Mouse (Mus musculus): ENCODE data around the gene Abca8b. TPM values are rescaled to one million over a fixed set of nuclear protein-coding genes. Genes with fewer than 3 reads are reported as not detected.

The Abca8b gene
- polyA plus RNA-seq, 2 experiments, result 4.7 TPM

DNA sequence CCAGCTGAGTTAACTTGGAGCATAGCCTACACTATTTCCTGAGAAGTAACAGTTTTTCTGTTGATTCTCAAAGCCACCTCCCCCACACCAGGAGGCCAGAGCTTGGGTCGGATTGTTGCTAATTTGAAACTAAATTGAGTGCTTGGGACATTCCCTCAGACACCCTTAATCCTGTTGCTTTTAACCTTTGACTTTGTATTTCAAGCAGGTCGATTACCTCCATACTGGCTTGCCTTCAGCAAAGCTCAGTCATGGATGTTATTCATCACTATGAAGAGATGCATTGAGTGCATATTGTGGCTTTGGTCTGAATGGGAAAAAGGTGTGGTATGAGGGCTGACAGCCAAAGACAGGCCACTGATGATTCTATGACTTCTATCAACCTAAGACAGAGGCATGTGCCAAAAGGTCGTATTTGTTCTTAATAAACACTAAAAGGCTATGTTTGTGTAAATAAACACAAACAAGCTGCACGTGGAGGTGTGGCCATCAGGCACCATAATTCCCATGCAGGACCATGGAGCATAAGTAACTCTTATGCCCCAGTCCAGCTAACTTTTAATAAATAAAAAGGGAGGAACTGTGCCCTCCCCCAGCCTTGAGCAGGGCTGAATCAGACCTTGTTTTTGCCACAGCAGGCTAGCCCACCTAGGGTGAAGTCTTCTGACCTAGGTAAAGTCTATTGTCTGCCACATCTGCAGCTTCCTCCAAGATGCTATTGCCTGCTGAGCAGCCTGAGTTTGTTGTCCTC, 95.0 kb downstream of the Abca8b start:
- TF ChIP-seq CTCF (IDR thresholded peaks at IDR 0.05; ENCODE audit: low read depth) (no peak), EP300 (IDR thresholded peaks at IDR 0.05; ENCODE audit: low read depth) (no peak)
- ATAC-seq (ENCODE audit: insufficient read depth) (no peak), DNase-seq (ENCODE audit: low read depth in 3 of 3, low spot score in 3 of 3) (no peak)
- Histone ChIP-seq H3K27ac (no peak overlapping the region), H3K4me2 (ENCODE audit: low read depth) (no peak overlapping the region), H3K4me3 (ENCODE audit: insufficient read depth in 1 of 2, low read depth in 2 of 2, low read length in 2 of 2) (no peak overlapping the region), H3K4me1 (replicated peaks; ENCODE audit: control insufficient read depth in 2 of 2, insufficient read depth in 2 of 2, low read length in 1 of 2) (no peaks in the 10 kb centered on the region), H3K27me3 (ENCODE audit: control insufficient read depth, insufficient read depth, low read length) (no peaks in the 10 kb centered on the region), H3K9ac (replicated peaks) (no peak overlapping the region), H3K36me3 (replicated peaks; ENCODE audit: control insufficient read depth, insufficient read depth, low read depth) (no peaks in the 10 kb centered on the region), H3K9me3 (ENCODE audit: control insufficient read depth, low read length) (no peaks in the 10 kb centered on the region)
- WGBS (ENCODE audit: insufficient replicate concordance), result 33% methylated on average over 4 of the region's 4 CpGs

DNA sequence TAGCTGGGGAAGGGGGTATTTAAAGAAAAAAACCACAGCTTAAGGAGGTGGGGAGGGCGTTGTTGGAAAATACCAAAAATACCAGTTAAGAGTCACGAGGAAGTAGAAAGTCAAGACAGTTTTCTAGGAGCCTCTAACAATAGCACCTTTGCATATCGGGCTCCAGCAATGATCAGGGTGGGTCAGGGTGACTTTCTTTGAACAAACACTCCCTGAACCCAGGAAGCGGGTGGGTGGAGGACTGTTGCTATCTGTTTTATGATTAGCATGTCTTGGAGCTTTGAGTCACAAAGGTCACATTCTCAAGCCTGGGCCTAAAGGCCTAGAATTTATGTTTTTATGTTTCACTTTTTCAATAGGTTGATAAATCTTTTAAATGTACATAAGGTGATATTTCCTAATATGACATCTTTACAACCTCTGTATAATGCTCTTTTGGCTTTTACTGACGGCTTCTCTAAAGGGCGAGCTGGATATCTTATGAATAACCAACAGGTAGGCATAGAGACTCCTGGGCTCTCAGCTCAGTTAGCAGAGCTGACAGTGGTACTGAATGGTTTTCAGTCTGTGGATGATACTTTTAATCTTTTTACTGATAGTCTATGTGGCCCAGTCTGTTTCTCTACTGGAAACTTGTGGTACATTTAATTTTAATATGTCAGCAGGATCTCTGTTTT, 96.7 kb downstream of the Abca8b start:
- H3K4me2 ChIP-seq (ENCODE audit: low read depth), result no peak overlapping the region
- no peaks in the 10 kb centered on the region for H3K9me3 ChIP-seq (ENCODE audit: control insufficient read depth, low read length)
- DNase-seq (ENCODE audit: low read depth in 3 of 3, low spot score in 3 of 3) (no peak), ATAC-seq (ENCODE audit: insufficient read depth) (no peak)
- H3K36me3 ChIP-seq (replicated peaks; ENCODE audit: control insufficient read depth, insufficient read depth, low read depth), result no peaks in the 10 kb centered on the region
- H3K4me1 ChIP-seq (replicated peaks; ENCODE audit: control insufficient read depth in 2 of 2, insufficient read depth in 2 of 2, low read length in 1 of 2), result no peaks in the 10 kb centered on the region
- H3K9ac ChIP-seq (replicated peaks), result no peak overlapping the region
- 57% methylated on average over 6 of the region's 6 CpGs for WGBS (ENCODE audit: insufficient replicate concordance)
- no peak overlapping the region for H3K4me3 ChIP-seq (ENCODE audit: insufficient read depth in 1 of 2, low read depth in 2 of 2, low read length in 2 of 2)
- TF ChIP-seq CTCF (IDR thresholded peaks at IDR 0.05; ENCODE audit: low read depth), result no peak
- TF ChIP-seq EP300 (IDR thresholded peaks at IDR 0.05; ENCODE audit: low read depth), result no peak
- H3K27me3 ChIP-seq (ENCODE audit: control insufficient read depth, insufficient read depth, low read length), result no peaks in the 10 kb centered on the region
- H3K27ac ChIP-seq, result no peak overlapping the region

DNA sequence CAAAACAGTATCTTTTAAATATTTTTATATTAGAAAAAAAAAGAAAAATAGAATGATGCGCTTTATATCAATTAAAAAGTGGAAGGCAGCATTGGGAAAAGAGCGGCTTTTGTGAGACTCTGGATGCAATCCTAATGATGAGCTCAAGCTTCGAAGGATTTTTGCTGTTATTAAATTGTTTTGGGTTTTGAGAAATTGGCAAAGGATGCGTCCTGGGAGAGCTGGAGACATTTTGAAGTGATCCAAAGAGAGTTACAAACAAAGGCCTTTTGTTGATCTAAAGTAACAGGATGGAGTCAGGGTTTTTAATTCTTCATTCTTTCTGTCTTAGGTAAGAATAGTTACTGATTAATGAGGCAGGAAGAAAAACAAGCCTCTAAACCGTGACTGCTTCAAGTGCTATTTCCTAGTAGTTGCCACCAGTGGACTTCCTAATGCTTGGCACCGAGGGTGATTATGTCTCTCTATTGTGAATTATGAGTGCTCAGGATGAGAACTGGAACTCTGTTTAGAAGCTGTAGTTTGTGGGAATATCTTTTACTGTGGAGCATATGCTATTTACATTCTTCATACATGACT, 99.6 kb downstream of the Abca8b start:
- ATAC-seq (ENCODE audit: insufficient read depth), result no peak
- no peak for DNase-seq (ENCODE audit: low read depth in 3 of 3, low spot score in 3 of 3)
- no peaks in the 10 kb centered on the region for H3K36me3 ChIP-seq (replicated peaks; ENCODE audit: control insufficient read depth, insufficient read depth, low read depth)
- H3K4me1 ChIP-seq (replicated peaks; ENCODE audit: control insufficient read depth in 2 of 2, insufficient read depth in 2 of 2, low read length in 1 of 2), result no peaks in the 10 kb centered on the region
- WGBS (ENCODE audit: insufficient replicate concordance), result 60% methylated on average over 6 of the region's 6 CpGs
- H3K4me2 ChIP-seq (ENCODE audit: low read depth), result no peak overlapping the region
- H3K27me3 ChIP-seq (ENCODE audit: control insufficient read depth, insufficient read depth, low read length), result no peaks in the 10 kb centered on the region
- H3K9ac ChIP-seq (replicated peaks), result no peak overlapping the region
- no peaks in the 10 kb centered on the region for H3K9me3 ChIP-seq (ENCODE audit: control insufficient read depth, low read length)
- TF ChIP-seq EP300 (IDR thresholded peaks at IDR 0.05; ENCODE audit: low read depth) (no peak), CTCF (IDR thresholded peaks at IDR 0.05; ENCODE audit: low read depth) (no peak)
- H3K4me3 ChIP-seq (ENCODE audit: insufficient read depth in 1 of 2, low read depth in 2 of 2, low read length in 2 of 2), result no peak overlapping the region
- no peak overlapping the region for H3K27ac ChIP-seq

DNA sequence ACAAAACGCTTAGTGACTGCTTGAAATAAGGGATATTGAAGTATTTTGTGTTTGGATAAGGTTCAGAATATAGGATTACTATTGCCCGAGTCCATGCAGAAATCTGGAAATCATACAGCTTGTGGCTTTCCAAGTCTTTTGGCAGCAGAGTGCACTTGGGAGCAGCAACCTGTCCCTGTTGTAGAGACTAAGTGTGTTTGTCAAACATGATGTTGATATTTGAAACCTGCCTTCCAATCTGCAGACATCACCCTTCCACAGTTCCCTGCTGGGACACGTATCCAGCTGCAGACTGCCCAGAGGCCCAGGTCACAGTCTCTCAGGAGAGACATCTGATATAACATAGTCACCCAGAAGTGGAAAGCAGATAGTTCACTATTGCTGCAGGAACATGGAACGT, 100.1 kb downstream of the Abca8b start:
- H3K27ac ChIP-seq, result no peak overlapping the region
- no peak for DNase-seq (ENCODE audit: low read depth in 3 of 3, low spot score in 3 of 3)
- no peak overlapping the region for H3K9ac ChIP-seq (replicated peaks)
- no peaks in the 10 kb centered on the region for H3K36me3 ChIP-seq (replicated peaks; ENCODE audit: control insufficient read depth, insufficient read depth, low read depth)
- TF ChIP-seq CTCF (IDR thresholded peaks at IDR 0.05; ENCODE audit: low read depth) (no peak), EP300 (IDR thresholded peaks at IDR 0.05; ENCODE audit: low read depth) (no peak)
- H3K9me3 ChIP-seq (ENCODE audit: control insufficient read depth, low read length), result no peaks in the 10 kb centered on the region
- no peak for ATAC-seq (ENCODE audit: insufficient read depth)
- no peak overlapping the region for H3K4me2 ChIP-seq (ENCODE audit: low read depth)
- H3K4me1 ChIP-seq (replicated peaks; ENCODE audit: control insufficient read depth in 2 of 2, insufficient read depth in 2 of 2, low read length in 1 of 2), result no peaks in the 10 kb centered on the region
- H3K27me3 ChIP-seq (ENCODE audit: control insufficient read depth, insufficient read depth, low read length), result no peaks in the 10 kb centered on the region
- no peak overlapping the region for H3K4me3 ChIP-seq (ENCODE audit: insufficient read depth in 1 of 2, low read depth in 2 of 2, low read length in 2 of 2)
- WGBS (ENCODE audit: insufficient replicate concordance), result 46% methylated on average over 4 of the region's 4 CpGs
